Mouse (Mus musculus): Measurements from ENCODE around the gene Gm42517.

The Gm42517 gene

GRCm38 (mm10) chr5:108367871-108368332 is at the start of gene Gm42517:
Gene Gm42517 (minus strand): TSS chr5:108367922.
- DNase-seq (ENCODE audit: low read depth) = no peak

- DNase-seq (ENCODE audit: low read depth) = no peak
Measured at GRCm38 (mm10) chr5:108414711-108415110, 47.0 kb upstream of the Gm42517 start.

- DNase-seq (ENCODE audit: low read depth) = no peak
Measured at GRCm38 (mm10) chr5:108406977-108407376, 39.3 kb upstream of the Gm42517 start.

- no peak for DNase-seq (ENCODE audit: low read depth)
Measured at GRCm38 (mm10) chr5:108405460-108405859, 37.7 kb upstream of the Gm42517 start.

- DNase-seq (ENCODE audit: low read depth) = no peak
Measured at GRCm38 (mm10) chr5:108403453-108403852, 35.7 kb upstream of the Gm42517 start.

GRCm38 (mm10) chr5:108389744-108390143 is 22.0 kb upstream of the Gm42517 start:
- no peak for DNase-seq (ENCODE audit: low read depth)

- DNase-seq (ENCODE audit: low read depth) = no peak
Measured at GRCm38 (mm10) chr5:108388201-108388600, 20.5 kb upstream of the Gm42517 start, which contains the start of gene Pde6b. Gene Pde6b (plus strand): TSS chr5:108388391.

- DNase-seq (ENCODE audit: low read depth) = no peak
Measured at GRCm38 (mm10) chr5:108386449-108386848, 18.7 kb upstream of the Gm42517 start.

GRCm38 (mm10) chr5:108385632-108386031 is 17.9 kb upstream of the Gm42517 start:
- no peak for DNase-seq (ENCODE audit: low read depth)

GRCm38 (mm10) chr5:108378346-108378745 is 10.6 kb upstream of the Gm42517 start:
- DNase-seq (ENCODE audit: low read depth) = no peak

- DNase-seq (ENCODE audit: low read depth) = no peak
Measured at GRCm38 (mm10) chr5:108376059-108376458, 8.3 kb upstream of the Gm42517 start.

GRCm38 (mm10) chr5:108374079-108374478 is 6.4 kb upstream of the Gm42517 start:
- DNase-seq (ENCODE audit: low read depth) = no peak

GRCm38 (mm10) chr5:108369964-108370363 is 2.2 kb upstream of the Gm42517 start:
- DNase-seq (ENCODE audit: low read depth) = no peak

GRCm38 (mm10) chr5:108368851-108369621 is 1.3 kb upstream of the Gm42517 start:
- no peak for DNase-seq (ENCODE audit: low read depth)

- no peak for DNase-seq (ENCODE audit: low read depth)
Measured at GRCm38 (mm10) chr5:108368446-108368845, 724 bp upstream of the Gm42517 start.

- DNase-seq (ENCODE audit: low read depth) = no peak
Measured at GRCm38 (mm10) chr5:108366984-108367841, 509 bp downstream of the Gm42517 start.

GRCm38 (mm10) chr5:108366328-108366983 is 1.3 kb downstream of the Gm42517 start:
- no peak for DNase-seq (ENCODE audit: low read depth)

- DNase-seq (ENCODE audit: low read depth) = no peak
Measured at GRCm38 (mm10) chr5:108362330-108362729, 5.4 kb downstream of the Gm42517 start.

- no peak for DNase-seq (ENCODE audit: low read depth)
Measured at GRCm38 (mm10) chr5:108360211-108360610, 7.5 kb downstream of the Gm42517 start.

- DNase-seq (ENCODE audit: low read depth) = no peak
Measured at GRCm38 (mm10) chr5:108359491-108359890, 8.2 kb downstream of the Gm42517 start.

- no peak for DNase-seq (ENCODE audit: low read depth)
Measured at GRCm38 (mm10) chr5:108357862-108358261, 9.9 kb downstream of the Gm42517 start.

GRCm38 (mm10) chr5:108354056-108354455 is 13.7 kb downstream of the Gm42517 start:
- DNase-seq (ENCODE audit: low read depth) = no peak
